Mouse (Mus musculus) forebrain, postnatal 0 days (tissue): ENCODE results near the gene Tpd52l2. TPM values are rescaled to one million over a fixed set of nuclear protein-coding genes. Genes with fewer than 3 reads are reported as not detected.

Experiments used
- ATAC-seq: fragments of 200-750 bp; cut with Nextera tagmentation; 2 replicates; pipeline ENCODE4 v1.8.0; 2017; ENCODE audit warnings: mild to moderate bottlenecking, moderate library complexity
- DNase-seq: peaks from one replicate; pipeline ENCODE4 v3.0.0-alpha.2; 2015
- H3K27ac ChIP-seq: fragments of 300-500 bp; sonication (generic); 2 replicates; pipeline ENCODE4 v1.5.1; 2014; ENCODE audit warnings: low read depth, mild to moderate bottlenecking, antibody characterized with exemption, low read length, moderate library complexity, mixed read lengths
- H3K27me3 ChIP-seq: fragments of 300-500 bp; sonication (generic); 2 replicates; pipeline ENCODE4 v1.6.1; 2014; ENCODE audit warnings: mild to moderate bottlenecking, low read length, mixed read lengths; ENCODE audit not compliant: insufficient read depth
- H3K36me3 ChIP-seq: fragments of 300-500 bp; sonication (generic); 2 replicates; pipeline ENCODE4 v1.6.1; 2014; ENCODE audit warnings: mild to moderate bottlenecking, moderate library complexity; ENCODE audit not compliant: insufficient read depth
- H3K4me1 ChIP-seq: fragments of 300-500 bp; sonication (generic); 2 replicates; pipeline ENCODE4 v1.6.1; 2014; ENCODE audit warnings: antibody characterized with exemption; ENCODE audit not compliant: insufficient read depth
- H3K4me2 ChIP-seq: fragments of 300-500 bp; sonication (generic); 2 replicates; pipeline ENCODE4 v1.6.1; 2014; ENCODE audit warnings: low read depth, mild to moderate bottlenecking, moderate library complexity
- H3K4me3 ChIP-seq: fragments of 300-500 bp; sonication (generic); 2 replicates; pipeline ENCODE4 v1.5.1; 2014; ENCODE audit warnings: low read depth, low read length, mixed read lengths
- H3K9ac ChIP-seq: fragments of 300-500 bp; sonication (generic); 2 replicates; pipeline ENCODE4 v1.6.1; 2014; ENCODE audit warnings: mild to moderate bottlenecking
- H3K9me3 ChIP-seq: fragments of 300-500 bp; sonication (generic); 2 replicates; pipeline ENCODE4 v1.6.1; 2016; ENCODE audit warnings: low read length
- CTCF ChIP-seq: sonication (generic); IDR thresholded peaks from 2 replicates; pipeline ENCODE4 v1.5.1; 2016; ENCODE audit warnings: antibody characterized with exemption, control low read depth, low read depth
- WGBS: fragments of 180-500 bp; shearing (Covaris S2); extraction: QIAGEN DNeasy Blood & Tissue Kit; methylation state at CpG from one replicate; pipeline ENCODE4 v1.1.7; 2014; 5-methylcytosine and 5-hydroxymethylcytosine counted together
- polyA plus RNA-seq: library from polyadenylated mRNA; unstranded; fragments of >200 nt; fragmentation: Nextera tagmentation; extraction: Ambion mirVana; gene quantifications from 2 replicates; pipeline ENCODE4 v1.2.1, GENCODE M21; 2015
- total RNA-seq: library from RNA; depleted of rRNA; stranded (reverse); fragments of >200 nt; gene quantifications from 2 replicates; pipeline ENCODE4 v1.2.3, GENCODE M21; 2014

The Tpd52l2 gene
- total and polyA plus RNA-seq, 2 experiments from 2014 or later = 91.7 to 114 TPM

DNA sequence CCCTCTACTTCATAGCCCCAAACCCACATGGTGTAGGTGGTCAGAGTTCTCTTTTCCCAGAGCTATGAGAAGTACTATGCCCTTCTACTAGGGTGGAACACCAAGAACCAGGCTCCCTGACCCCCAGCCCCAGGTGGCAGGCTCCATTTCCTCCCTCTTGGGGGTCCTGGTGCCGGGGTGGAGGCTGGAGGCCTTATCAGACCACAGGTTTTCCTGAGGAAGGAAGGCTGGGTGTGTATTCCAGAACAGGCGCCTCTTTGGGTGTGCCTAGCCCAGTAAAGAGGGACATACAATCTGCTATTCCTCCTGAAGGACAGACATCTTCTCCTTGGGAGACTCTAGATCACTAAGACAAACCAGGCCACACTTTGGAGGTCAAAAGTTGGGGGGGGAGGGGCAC, 26.7 kb upstream of the Tpd52l2 start:
- no peak overlapping the region for H3K27ac ChIP-seq
- no peaks in the 10 kb centered on the region for H3K4me1 ChIP-seq
- ATAC-seq (no peak), DNase-seq (no peak)
- H3K4me3 ChIP-seq = no peak overlapping the region
- no peak overlapping the region for H3K9ac ChIP-seq
- WGBS = 74% methylated on average over 2 of the region's 2 CpGs
- H3K36me3 ChIP-seq = no peaks in the 10 kb centered on the region
- no peak overlapping the region for H3K4me2 ChIP-seq
- no peak for TF ChIP-seq CTCF
- no peaks in the 10 kb centered on the region for H3K27me3 ChIP-seq
- no peaks in the 10 kb centered on the region for H3K9me3 ChIP-seq

DNA sequence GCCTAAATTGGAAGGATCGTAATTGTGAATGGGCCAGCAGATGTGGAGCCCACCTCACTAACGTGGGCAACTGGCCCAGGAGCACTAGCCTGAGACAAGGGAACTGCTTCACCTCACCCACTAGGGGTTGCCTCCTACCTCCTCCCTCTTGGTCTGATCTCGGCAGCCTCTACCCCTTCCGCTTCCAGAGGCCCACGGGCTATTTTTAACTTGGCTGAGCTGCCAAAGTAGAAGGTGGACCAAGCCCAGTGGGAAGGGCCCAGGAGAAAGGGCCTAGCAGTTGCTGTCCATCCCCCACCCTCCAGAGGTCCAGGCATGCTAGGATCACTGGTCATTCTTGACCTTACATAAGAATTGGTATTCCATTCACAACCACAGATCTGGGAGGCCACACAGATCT, 25.7 kb upstream of the Tpd52l2 start:
- no peak overlapping the region for H3K4me3 ChIP-seq
- ATAC-seq (no peak), DNase-seq (no peak)
- WGBS = 61% methylated on average over 5 of the region's 5 CpGs
- no peaks in the 10 kb centered on the region for H3K27me3 ChIP-seq
- no peak overlapping the region for H3K9ac ChIP-seq
- no peaks in the 10 kb centered on the region for H3K36me3 ChIP-seq
- H3K9me3 ChIP-seq = no peaks in the 10 kb centered on the region
- H3K4me1 ChIP-seq = no peaks in the 10 kb centered on the region
- no peak overlapping the region for H3K27ac ChIP-seq
- no peak for TF ChIP-seq CTCF
- H3K4me2 ChIP-seq = no peak overlapping the region

DNA sequence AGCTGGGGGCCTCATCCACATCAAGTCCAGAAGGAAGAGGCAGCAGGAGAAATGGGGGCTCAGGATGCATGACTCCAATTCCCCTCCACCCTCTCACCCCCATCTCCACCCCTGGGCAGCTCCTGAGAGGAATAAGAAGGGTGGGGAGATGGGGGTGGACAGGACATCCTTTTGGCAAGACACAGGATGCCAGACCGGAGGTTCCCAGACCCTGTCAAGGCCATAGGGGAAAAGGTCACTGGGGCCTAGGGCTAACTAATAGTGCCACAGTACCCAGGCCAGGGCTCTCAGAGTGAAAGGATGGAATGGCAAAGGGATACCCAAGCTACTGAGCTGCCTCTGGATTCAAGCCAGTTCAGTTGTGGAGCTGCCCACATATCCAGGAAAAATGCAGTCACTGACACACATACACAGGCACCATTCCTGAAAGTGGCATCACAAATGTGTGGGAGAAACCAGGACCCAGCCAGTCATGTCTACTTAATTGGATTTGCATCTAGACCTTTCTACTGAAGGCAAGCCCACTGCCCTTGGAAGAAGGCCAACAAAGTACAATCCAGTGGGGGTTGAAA, 24.6 kb upstream of the Tpd52l2 start:
- 88% methylated on average over 1 of the region's 1 CpGs for WGBS
- no peak overlapping the region for H3K27ac ChIP-seq
- TF ChIP-seq CTCF = no peak

GRCm38 (mm10) chr2:181483120-181483519, 13.8 kb upstream of the Tpd52l2 start:
- H3K4me2 ChIP-seq = no peak overlapping the region
- ATAC-seq = no peak
- H3K9me3 ChIP-seq = no peaks in the 10 kb centered on the region
- WGBS = 46% methylated on average over 2 of the region's 2 CpGs
- no peaks in the 10 kb centered on the region for H3K4me1 ChIP-seq
- H3K36me3 ChIP-seq = no peaks in the 10 kb centered on the region
- H3K27me3 ChIP-seq = no peaks in the 10 kb centered on the region
- H3K9ac ChIP-seq = no peak overlapping the region
- no peak overlapping the region for H3K27ac ChIP-seq
- H3K4me3 ChIP-seq = no peak overlapping the region
- no peak for TF ChIP-seq CTCF
- DNase-seq = no peak

More for the DNA sequence above, 24.6 kb upstream of the Tpd52l2 start:
- Histone ChIP-seq H3K36me3 (no peaks in the 10 kb centered on the region), H3K4me1 (no peaks in the 10 kb centered on the region), H3K9me3 (no peaks in the 10 kb centered on the region), H3K9ac (no peak overlapping the region), H3K4me2 (no peak overlapping the region), H3K4me3 (no peak overlapping the region), H3K27me3 (no peaks in the 10 kb centered on the region)
- no peak for ATAC-seq
- DNase-seq = no peak

DNA sequence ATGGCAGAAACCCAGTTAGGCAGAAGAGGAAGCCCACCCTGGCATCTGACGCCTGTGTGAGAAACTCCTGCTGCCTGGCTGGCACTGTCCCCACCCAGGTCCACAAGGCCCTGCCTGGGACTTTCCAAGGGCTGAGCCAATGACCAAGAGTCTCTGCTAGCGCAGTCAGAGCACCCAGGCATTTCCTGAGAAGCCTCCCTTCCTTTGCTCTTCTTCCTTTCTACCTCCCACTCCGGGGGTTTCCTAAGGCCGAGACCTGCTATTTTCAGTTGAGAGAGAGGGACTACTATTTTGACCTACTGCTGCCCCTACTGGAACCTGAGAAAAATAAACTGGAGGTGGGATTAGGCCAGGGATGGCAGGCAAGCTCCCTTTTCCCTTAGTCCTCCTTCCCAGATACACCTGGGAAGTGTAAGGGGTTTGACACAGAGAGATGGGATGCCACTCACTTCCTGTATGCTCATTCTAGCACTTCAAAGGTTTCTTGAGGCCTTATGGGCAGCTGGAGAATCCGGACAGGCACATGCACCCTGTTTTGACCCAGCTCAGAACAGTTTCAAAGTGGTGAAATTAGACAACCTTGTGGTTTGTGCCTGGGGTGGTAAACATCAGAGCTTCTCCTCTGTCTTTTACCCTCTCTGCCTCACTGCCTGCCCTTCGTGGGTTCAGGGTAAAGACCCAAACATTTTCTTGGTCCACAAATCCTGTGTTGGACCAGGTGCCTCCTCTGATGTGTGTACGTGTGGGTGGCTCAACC, 13.2 kb upstream of the Tpd52l2 start:
- ATAC-seq = no peak
- Histone ChIP-seq H3K4me2 (no peak overlapping the region), H3K27me3 (no peaks in the 10 kb centered on the region), H3K4me3 (no peak overlapping the region), H3K9me3 (no peaks in the 10 kb centered on the region), H3K36me3 (no peaks in the 10 kb centered on the region), H3K27ac (no peak overlapping the region), H3K9ac (no peak overlapping the region), H3K4me1 (no peaks in the 10 kb centered on the region)
- 30% methylated on average over 7 of the region's 7 CpGs for WGBS
- TF ChIP-seq CTCF = no peak
- no peak for DNase-seq

DNA sequence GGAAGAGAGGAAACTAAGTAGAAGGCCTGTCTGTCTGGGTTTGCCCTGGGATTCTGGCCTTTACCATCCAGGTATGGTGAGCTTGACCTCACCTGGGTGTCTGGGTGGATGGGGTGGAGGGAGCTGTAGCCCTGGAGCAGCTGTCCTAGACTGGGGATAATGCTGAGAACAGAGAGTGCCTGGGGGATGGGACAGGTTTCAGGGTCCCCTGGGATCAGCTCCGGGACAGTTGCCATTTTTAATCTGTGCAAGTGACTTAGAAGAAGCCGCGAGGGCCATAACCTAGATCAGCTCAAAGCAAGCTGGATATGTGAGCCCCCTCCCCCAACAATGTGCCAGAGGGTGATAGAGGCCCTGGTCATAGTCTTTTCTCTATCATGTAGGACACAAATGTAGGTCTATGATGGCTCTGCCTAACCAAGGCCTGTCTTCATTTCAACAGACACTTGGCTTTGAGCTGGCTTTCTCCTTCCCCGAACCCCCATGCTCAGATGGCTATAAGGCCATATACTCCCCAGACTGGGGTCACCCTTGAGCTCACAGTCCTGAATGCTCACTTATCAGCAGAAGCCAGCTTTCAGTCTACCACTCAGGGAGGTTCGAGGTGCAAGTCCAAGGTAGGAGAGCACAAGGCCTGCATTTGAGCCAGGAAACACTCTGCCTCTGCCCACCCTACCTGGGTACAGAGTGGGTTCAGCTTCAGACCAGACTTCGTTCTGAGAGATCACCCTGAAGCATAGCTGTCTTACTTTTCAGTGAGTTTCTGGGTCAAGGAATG, 12.3 kb upstream of the Tpd52l2 start:
- no peaks in the 10 kb centered on the region for H3K27me3 ChIP-seq
- no peak overlapping the region for H3K4me2 ChIP-seq
- H3K36me3 ChIP-seq = no peaks in the 10 kb centered on the region
- 83% methylated on average over 6 of the region's 6 CpGs for WGBS
- no peak for ATAC-seq
- H3K27ac ChIP-seq = no peak overlapping the region
- no peak for TF ChIP-seq CTCF
- no peaks in the 10 kb centered on the region for H3K4me1 ChIP-seq
- H3K9me3 ChIP-seq = no peaks in the 10 kb centered on the region
- DNase-seq = no peak
- no peak overlapping the region for H3K4me3 ChIP-seq
- H3K9ac ChIP-seq = no peak overlapping the region

DNA sequence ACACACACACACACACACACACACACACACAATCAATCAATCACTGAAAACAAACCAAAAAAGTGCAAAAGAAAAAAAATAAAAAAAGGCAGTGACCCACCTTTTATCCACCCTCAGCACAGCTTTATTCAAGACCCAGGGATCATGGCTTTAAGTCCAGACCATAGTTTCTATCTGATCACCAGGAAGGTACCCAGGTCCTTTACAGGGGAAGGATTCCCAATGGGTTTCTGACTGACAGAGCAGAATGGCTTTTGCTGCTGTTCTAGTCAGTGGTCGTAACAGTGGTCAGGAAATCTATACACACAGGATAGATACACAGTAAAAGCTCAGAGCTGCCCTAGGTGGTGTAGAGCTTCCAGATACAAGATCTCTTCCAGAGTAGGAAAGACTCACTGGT, 11.2 kb upstream of the Tpd52l2 start:
- DNase-seq = no peak
- no peak overlapping the region for H3K27ac ChIP-seq
- H3K4me3 ChIP-seq = no peak overlapping the region
- H3K9ac ChIP-seq = no peak overlapping the region
- ATAC-seq = no peak
- no peak overlapping the region for H3K4me2 ChIP-seq
- WGBS = 36% methylated on average over 1 of the region's 1 CpGs
- TF ChIP-seq CTCF = no peak
- no peaks in the 10 kb centered on the region for H3K9me3 ChIP-seq
- H3K27me3 ChIP-seq = no peaks in the 10 kb centered on the region
- no peaks in the 10 kb centered on the region for H3K4me1 ChIP-seq
- no peaks in the 10 kb centered on the region for H3K36me3 ChIP-seq
